Mouse (Mus musculus) embryonic facial prominence, embryonic 11.5 days (tissue): ENCODE measurements around the gene Dclk3. TPM values are rescaled to one million over a fixed set of nuclear protein-coding genes. Genes with fewer than 3 reads are reported as not detected.
A peak's percentile ranks its signal among the peaks of the same experiment; 100 is the strongest.

ENCODE experiments used
- ATAC-seq: fragments of 200-750 bp; cut with Nextera tagmentation; replicated peaks from 2 replicates; pipeline ENCODE4 v1.8.0; 2017; ENCODE audit warnings: low read depth; ENCODE audit not compliant: insufficient number of reproducible peaks, low FRiP score, low TSS enrichment
- DNase-seq: peaks from one replicate; pipeline ENCODE4 v3.0.0-alpha.2; 2015; ENCODE audit warnings: low spot score
- H3K27ac ChIP-seq: fragments of 300-500 bp; sonication (generic); replicated peaks from 2 replicates; pipeline ENCODE4 v1.5.1; 2014; ENCODE audit warnings: mild to moderate bottlenecking, low read depth, low read length, control low read depth
- H3K27me3 ChIP-seq: fragments of 300-500 bp; sonication (generic); 2 replicates; pipeline ENCODE4 v1.6.1; 2014; ENCODE audit warnings: mild to moderate bottlenecking, low read length, moderate library complexity, mixed read lengths; ENCODE audit not compliant: control insufficient read depth, insufficient read depth
- H3K36me3 ChIP-seq: fragments of 300-500 bp; sonication (generic); replicated peaks from 2 replicates; pipeline ENCODE4 v1.6.1; 2014; ENCODE audit warnings: low read depth, mild to moderate bottlenecking, low read length, moderate library complexity, mixed read lengths; ENCODE audit not compliant: control insufficient read depth, insufficient read depth
- H3K4me1 ChIP-seq: fragments of 300-500 bp; sonication (generic); 2 replicates; pipeline ENCODE4 v1.6.1; 2014; ENCODE audit warnings: low read length, mixed read lengths; ENCODE audit not compliant: control insufficient read depth, insufficient read depth
- H3K4me2 ChIP-seq: fragments of 300-500 bp; sonication (generic); 2 replicates; pipeline ENCODE4 v1.6.1; 2014; ENCODE audit warnings: low read depth, mild to moderate bottlenecking, control low read depth, low read length, moderate library complexity
- H3K4me3 ChIP-seq: fragments of 300-500 bp; sonication (generic); 2 replicates; pipeline ENCODE4 v1.5.1; 2014; ENCODE audit warnings: low read depth, low read length, control low read depth
- H3K9ac ChIP-seq: fragments of 300-500 bp; sonication (generic); replicated peaks from 2 replicates; pipeline ENCODE4 v1.6.1; 2014; ENCODE audit warnings: mild to moderate bottlenecking, control low read depth, low read length
- H3K9me3 ChIP-seq: fragments of 300-500 bp; sonication (generic); replicated peaks from 2 replicates; pipeline ENCODE4 v1.6.1; 2016; ENCODE audit warnings: mild to moderate bottlenecking, low read length, inconsistent platforms, mixed read lengths; ENCODE audit not compliant: control insufficient read depth
- WGBS: fragments of 180-500 bp; shearing (Covaris S2); extraction: QIAGEN DNeasy Blood & Tissue Kit; methylation state at CpG from one replicate; pipeline ENCODE4 v1.1.7; 2014; 5-methylcytosine and 5-hydroxymethylcytosine counted together
- polyA plus RNA-seq: library from polyadenylated mRNA; unstranded; fragments of >200 nt; fragmentation: Nextera tagmentation; extraction: Ambion mirVana; gene quantifications from 2 replicates; pipeline ENCODE4 v1.2.1, GENCODE M21; 2014

Dclk3 gene
- polyA plus RNA-seq, 1 experiment from 2014 or later: 0.58 TPM

- no peak overlapping the region for H3K27ac ChIP-seq
- no peak overlapping the region for H3K4me3 ChIP-seq
- WGBS: 68% methylated on average over 7 of the region's 7 CpGs
- H3K36me3 ChIP-seq: no peaks in the 10 kb centered on the region
- ATAC-seq (0 out of 2 replicates have a peak, but pooled peaks have one; percentile 53), DNase-seq (peak; percentile 71)
- H3K9ac ChIP-seq: no peak overlapping the region
- H3K27me3 ChIP-seq: no peaks in the 10 kb centered on the region
- H3K9me3 ChIP-seq: no peaks in the 10 kb centered on the region
- no peak overlapping the region for H3K4me2 ChIP-seq
- H3K4me1 ChIP-seq: no peaks in the 10 kb centered on the region
Observed at GRCm38 (mm10) chr9:111478853-111479490, 40.1 kb downstream of the Dclk3 start.

GRCm38 (mm10) chr9:111481011-111481410 lies 42.1 kb downstream of the Dclk3 start:
- WGBS: 90% methylated on average over 3 of the region's 3 CpGs
- Histone ChIP-seq H3K4me3 (no peak overlapping the region), H3K4me2 (no peak overlapping the region), H3K27ac (no peak overlapping the region), H3K27me3 (no peaks in the 10 kb centered on the region), H3K9ac (no peak overlapping the region), H3K9me3 (no peaks in the 10 kb centered on the region), H3K4me1 (no peaks in the 10 kb centered on the region), H3K36me3 (no peaks in the 10 kb centered on the region)
- ATAC-seq: no peak
- DNase-seq: no peak

- Histone ChIP-seq H3K36me3 (no peaks in the 10 kb centered on the region), H3K27ac (no peak overlapping the region), H3K27me3 (no peaks in the 10 kb centered on the region), H3K4me3 (no peak overlapping the region), H3K4me2 (no peak overlapping the region), H3K9me3 (no peaks in the 10 kb centered on the region), H3K9ac (no peak overlapping the region), H3K4me1 (no peaks in the 10 kb centered on the region)
- ATAC-seq (0 out of 2 replicates have a peak, but pooled peaks have one; percentile 35), DNase-seq (peak; percentile 26)
- WGBS: 42% methylated on average over 10 of the region's 10 CpGs
Observed at GRCm38 (mm10) chr9:111486645-111487477, 48.0 kb downstream of the Dclk3 start.

GRCm38 (mm10) chr9:111490583-111490982 lies 51.7 kb downstream of the Dclk3 start:
- no peaks in the 10 kb centered on the region for H3K4me1 ChIP-seq
- no peak overlapping the region for H3K4me2 ChIP-seq
- H3K27me3 ChIP-seq: no peaks in the 10 kb centered on the region
- ATAC-seq (no peak), DNase-seq (no peak)
- H3K4me3 ChIP-seq: no peak overlapping the region
- H3K27ac ChIP-seq: no peak overlapping the region
- H3K9me3 ChIP-seq: no peaks in the 10 kb centered on the region
- H3K36me3 ChIP-seq: no peaks in the 10 kb centered on the region
- 49% methylated on average over 8 of the region's 8 CpGs for WGBS
- H3K9ac ChIP-seq: no peak overlapping the region

DNA sequence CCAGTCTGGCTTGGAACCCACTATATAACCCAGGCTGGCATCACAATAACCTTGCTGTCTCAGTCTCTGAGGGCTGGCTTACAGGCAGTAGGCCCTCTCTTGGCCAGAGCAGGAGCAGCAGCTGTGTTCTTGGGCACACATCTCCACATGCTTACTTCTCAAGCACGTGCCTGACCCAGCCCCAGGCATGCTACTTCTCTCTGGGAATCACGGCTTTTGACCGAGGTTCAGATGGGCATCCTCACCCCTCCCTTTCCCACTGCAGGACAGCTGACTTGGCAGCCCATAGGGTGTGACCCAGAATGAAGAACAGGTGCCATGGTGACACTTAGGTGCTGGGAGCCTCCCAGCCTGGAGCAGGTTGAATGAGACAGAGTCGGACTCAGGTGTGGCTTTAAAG lies 52.4 kb downstream of the Dclk3 start:
- no peak overlapping the region for H3K4me2 ChIP-seq
- no peak overlapping the region for H3K27ac ChIP-seq
- DNase-seq (no peak), ATAC-seq (no peak)
- no peak overlapping the region for H3K4me3 ChIP-seq
- no peaks in the 10 kb centered on the region for H3K9me3 ChIP-seq
- H3K9ac ChIP-seq: no peak overlapping the region
- no peaks in the 10 kb centered on the region for H3K36me3 ChIP-seq
- no peaks in the 10 kb centered on the region for H3K4me1 ChIP-seq
- no peaks in the 10 kb centered on the region for H3K27me3 ChIP-seq
- 46% methylated on average over 4 of the region's 4 CpGs for WGBS

- no peaks in the 10 kb centered on the region for H3K27me3 ChIP-seq
- WGBS: 29% methylated on average over 5 of the region's 5 CpGs
- no peak overlapping the region for H3K4me2 ChIP-seq
- H3K9ac ChIP-seq: no peak overlapping the region
- DNase-seq (peak; percentile 47), ATAC-seq (no peak)
- H3K36me3 ChIP-seq: no peaks in the 10 kb centered on the region
- H3K4me3 ChIP-seq: no peak overlapping the region
- H3K4me1 ChIP-seq: no peaks in the 10 kb centered on the region
- no peaks in the 10 kb centered on the region for H3K9me3 ChIP-seq
- no peak overlapping the region for H3K27ac ChIP-seq
Observed at GRCm38 (mm10) chr9:111493490-111493889, 54.6 kb downstream of the Dclk3 start.

DNA sequence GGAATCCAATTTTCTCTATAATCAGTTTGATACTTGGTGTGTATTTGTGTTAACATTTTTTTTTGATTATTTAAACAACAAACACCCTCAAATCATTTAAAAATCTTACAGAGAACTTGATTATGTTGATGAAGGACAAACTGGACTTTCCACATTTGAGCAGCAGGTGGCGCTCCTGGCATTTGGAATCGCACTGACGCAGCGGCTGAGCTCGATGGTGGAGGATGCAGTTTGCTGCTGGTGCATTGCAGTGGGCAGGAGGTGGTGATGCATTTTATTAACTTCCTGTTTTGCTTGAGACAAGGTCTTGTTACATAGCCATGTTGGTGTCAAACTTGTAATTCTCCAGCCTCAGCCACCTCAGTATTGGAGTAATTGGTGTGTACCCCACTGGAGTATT lies 56.7 kb downstream of the Dclk3 start:
- H3K9ac ChIP-seq: no peak overlapping the region
- no peaks in the 10 kb centered on the region for H3K36me3 ChIP-seq
- H3K4me2 ChIP-seq: no peak overlapping the region
- DNase-seq (peak; percentile 89), ATAC-seq (no peak)
- WGBS: 0% methylated on average over 5 of the region's 5 CpGs
- H3K27me3 ChIP-seq: no peaks in the 10 kb centered on the region
- no peaks in the 10 kb centered on the region for H3K9me3 ChIP-seq
- H3K4me3 ChIP-seq: no peak overlapping the region
- no peak overlapping the region for H3K27ac ChIP-seq
- no peaks in the 10 kb centered on the region for H3K4me1 ChIP-seq
